Mouse (Mus musculus): ENCODE measurements around the gene Gnai3. TPM values are rescaled to one million over a fixed set of nuclear protein-coding genes. Genes with fewer than 3 reads are reported as not detected.

Gene Gnai3
- polyA plus RNA-seq, 1 experiment from 2014 or later, result 108 TPM

- Histone ChIP-seq H3K9me3 (ENCODE audit: control insufficient read depth, low read length) (no peaks in the 10 kb centered on the region), H3K36me3 (ENCODE audit: control insufficient read depth, insufficient read depth, low read length) (no peaks in the 10 kb centered on the region), H3K27me3 (ENCODE audit: control insufficient read depth, insufficient read depth, low read length) (no peaks in the 10 kb centered on the region), H3K9ac (replicated peaks; ENCODE audit: low read depth, low read length) (no peak overlapping the region), H3K4me1 (ENCODE audit: control insufficient read depth, insufficient read depth, low read length) (no peaks in the 10 kb centered on the region), H3K27ac (ENCODE audit: low read depth, low read length) (no peak overlapping the region), H3K4me2 (ENCODE audit: low read depth, low read length) (no peak overlapping the region), H3K4me3 (ENCODE audit: low read depth, low read length) (no peak overlapping the region)
- ATAC-seq (ENCODE audit: low read depth), result no peak
- WGBS, result 76% methylated on average over 6 of the region's 6 CpGs
Observed at GRCm38 (mm10) chr3:108093306-108093705, 52.6 kb downstream of the Gnai3 start.

- no peaks in the 10 kb centered on the region for H3K9me3 ChIP-seq (ENCODE audit: control insufficient read depth, low read length)
- H3K27me3 ChIP-seq (ENCODE audit: control insufficient read depth, insufficient read depth, low read length), result no peaks in the 10 kb centered on the region
- no peak within 1 kb of the TSS for H3K9ac ChIP-seq (replicated peaks; ENCODE audit: low read depth, low read length)
- 87% methylated on average over 15 of the region's 15 CpGs for WGBS
- H3K4me2 ChIP-seq (ENCODE audit: low read depth, low read length), result no peak within 1 kb of the TSS
- H3K27ac ChIP-seq (ENCODE audit: low read depth, low read length), result no peak within 1 kb of the TSS
- no peak within 1 kb of the TSS for H3K4me3 ChIP-seq (ENCODE audit: low read depth, low read length)
- no peaks in the 10 kb centered on the region for H3K4me1 ChIP-seq (ENCODE audit: control insufficient read depth, insufficient read depth, low read length)
- no peaks in the 10 kb centered on the region for H3K36me3 ChIP-seq (ENCODE audit: control insufficient read depth, insufficient read depth, low read length)
- no peak for ATAC-seq (ENCODE audit: low read depth)
Observed at GRCm38 (mm10) chr3:108092536-108093115, 53.3 kb downstream of the Gnai3 start, which contains the start of gene Gnat2. Gene Gnat2, plus strand, starts transcription at chr3:108092789.

- WGBS, result 73% methylated on average over 6 of the region's 6 CpGs
- ATAC-seq (ENCODE audit: low read depth), result no peak
Observed at GRCm38 (mm10) chr3:108092030-108092429, 53.9 kb downstream of the Gnai3 start.

GRCm38 (mm10) chr3:108090561-108090960 lies 55.4 kb downstream of the Gnai3 start:
- no peaks in the 10 kb centered on the region for H3K9me3 ChIP-seq (ENCODE audit: control insufficient read depth, low read length)
- no peak overlapping the region for H3K9ac ChIP-seq (replicated peaks; ENCODE audit: low read depth, low read length)
- H3K4me3 ChIP-seq (ENCODE audit: low read depth, low read length), result no peak overlapping the region
- H3K4me2 ChIP-seq (ENCODE audit: low read depth, low read length), result no peak overlapping the region
- H3K4me1 ChIP-seq (ENCODE audit: control insufficient read depth, insufficient read depth, low read length), result peaks cover 8% of the 10 kb centered on the region
- H3K27me3 ChIP-seq (ENCODE audit: control insufficient read depth, insufficient read depth, low read length), result no peaks in the 10 kb centered on the region
- ATAC-seq (ENCODE audit: low read depth), result no peak
- WGBS, result 83% methylated on average over 2 of the region's 2 CpGs
- H3K36me3 ChIP-seq (ENCODE audit: control insufficient read depth, insufficient read depth, low read length), result no peaks in the 10 kb centered on the region
- no peak overlapping the region for H3K27ac ChIP-seq (ENCODE audit: low read depth, low read length)

More at GRCm38 (mm10) chr3:108092030-108092429, 53.9 kb downstream of the Gnai3 start:
- H3K4me1 ChIP-seq (ENCODE audit: control insufficient read depth, insufficient read depth, low read length), result no peaks in the 10 kb centered on the region
- H3K27ac ChIP-seq (ENCODE audit: low read depth, low read length), result no peak overlapping the region
- H3K27me3 ChIP-seq (ENCODE audit: control insufficient read depth, insufficient read depth, low read length), result no peaks in the 10 kb centered on the region
- no peak overlapping the region for H3K4me2 ChIP-seq (ENCODE audit: low read depth, low read length)
- no peak overlapping the region for H3K4me3 ChIP-seq (ENCODE audit: low read depth, low read length)
- H3K9me3 ChIP-seq (ENCODE audit: control insufficient read depth, low read length), result no peaks in the 10 kb centered on the region
- no peaks in the 10 kb centered on the region for H3K36me3 ChIP-seq (ENCODE audit: control insufficient read depth, insufficient read depth, low read length)
- H3K9ac ChIP-seq (replicated peaks; ENCODE audit: low read depth, low read length), result no peak overlapping the region

- no peak overlapping the region for H3K4me3 ChIP-seq (ENCODE audit: low read depth, low read length)
- no peaks in the 10 kb centered on the region for H3K9me3 ChIP-seq (ENCODE audit: control insufficient read depth, low read length)
- WGBS, result 39% methylated on average over 2 of the region's 2 CpGs
- ATAC-seq (ENCODE audit: low read depth), result no peak
- no peak overlapping the region for H3K9ac ChIP-seq (replicated peaks; ENCODE audit: low read depth, low read length)
- H3K4me2 ChIP-seq (ENCODE audit: low read depth, low read length), result no peak overlapping the region
- H3K27ac ChIP-seq (ENCODE audit: low read depth, low read length), result no peak overlapping the region
- peaks cover 11% of the 10 kb centered on the region for H3K4me1 ChIP-seq (ENCODE audit: control insufficient read depth, insufficient read depth, low read length)
- no peaks in the 10 kb centered on the region for H3K36me3 ChIP-seq (ENCODE audit: control insufficient read depth, insufficient read depth, low read length)
- no peaks in the 10 kb centered on the region for H3K27me3 ChIP-seq (ENCODE audit: control insufficient read depth, insufficient read depth, low read length)
Observed at GRCm38 (mm10) chr3:108089916-108090315, 56.0 kb downstream of the Gnai3 start.

- Histone ChIP-seq H3K36me3 (ENCODE audit: control insufficient read depth, insufficient read depth, low read length) (no peaks in the 10 kb centered on the region), H3K4me3 (ENCODE audit: low read depth, low read length) (no peak overlapping the region), H3K9me3 (ENCODE audit: control insufficient read depth, low read length) (no peaks in the 10 kb centered on the region), H3K9ac (replicated peaks; ENCODE audit: low read depth, low read length) (no peak overlapping the region), H3K4me1 (ENCODE audit: control insufficient read depth, insufficient read depth, low read length) (peaks cover 20% of the 10 kb centered on the region), H3K4me2 (ENCODE audit: low read depth, low read length) (no peak overlapping the region), H3K27ac (ENCODE audit: low read depth, low read length) (no peak overlapping the region), H3K27me3 (ENCODE audit: control insufficient read depth, insufficient read depth, low read length) (no peaks in the 10 kb centered on the region)
- ATAC-seq (ENCODE audit: low read depth), result no peak
- 41% methylated on average over 5 of the region's 5 CpGs for WGBS
Observed at GRCm38 (mm10) chr3:108088842-108089380, 57.0 kb downstream of the Gnai3 start.

- Histone ChIP-seq H3K4me2 (ENCODE audit: low read depth, low read length) (no peak overlapping the region), H3K4me3 (ENCODE audit: low read depth, low read length) (no peak overlapping the region), H3K36me3 (ENCODE audit: control insufficient read depth, insufficient read depth, low read length) (no peaks in the 10 kb centered on the region), H3K27me3 (ENCODE audit: control insufficient read depth, insufficient read depth, low read length) (no peaks in the 10 kb centered on the region), H3K9ac (replicated peaks; ENCODE audit: low read depth, low read length) (no peak overlapping the region), H3K9me3 (ENCODE audit: control insufficient read depth, low read length) (no peaks in the 10 kb centered on the region), H3K4me1 (ENCODE audit: control insufficient read depth, insufficient read depth, low read length) (peaks cover 29% of the 10 kb centered on the region), H3K27ac (ENCODE audit: low read depth, low read length) (no peak overlapping the region)
- 73% methylated on average over 3 of the region's 3 CpGs for WGBS
- no peak for ATAC-seq (ENCODE audit: low read depth)
Observed at GRCm38 (mm10) chr3:108087329-108087728, 58.6 kb downstream of the Gnai3 start.

- whole genome bisulfite sequencing, result under 1% methylated on average over 29 of the region's 29 CpGs
- Histone ChIP-seq H3K9me3 (ENCODE audit: control insufficient read depth, low read length) (no peaks in the 10 kb centered on the region), H3K4me1 (ENCODE audit: control insufficient read depth, insufficient read depth, low read length) (peaks cover 32% of the 10 kb centered on the region), H3K4me3 (ENCODE audit: low read depth, low read length) (peak within 1 kb of the TSS; percentile 55), H3K27ac (ENCODE audit: low read depth, low read length) (peak within 1 kb of the TSS; percentile 79), H3K27me3 (ENCODE audit: control insufficient read depth, insufficient read depth, low read length) (no peaks in the 10 kb centered on the region), H3K4me2 (ENCODE audit: low read depth, low read length) (peak within 1 kb of the TSS; percentile 99), H3K9ac (replicated peaks; ENCODE audit: low read depth, low read length) (peak within 1 kb of the TSS; percentile 59), H3K36me3 (ENCODE audit: control insufficient read depth, insufficient read depth, low read length) (no peaks in the 10 kb centered on the region)
- ATAC-seq (ENCODE audit: low read depth), result no peak
Observed at GRCm38 (mm10) chr3:108086470-108086979, 59.4 kb downstream of the Gnai3 start, which contains the start of gene Ampd2. Gene Ampd2, minus strand, starts transcription at chr3:108086651.

GRCm38 (mm10) chr3:108085721-108086469 lies 60.1 kb downstream of the Gnai3 start:
- peak; percentile 62 for ATAC-seq (ENCODE audit: low read depth)
- Histone ChIP-seq H3K27ac (ENCODE audit: low read depth, low read length) (peak overlapping the region; percentile 79), H3K4me3 (ENCODE audit: low read depth, low read length) (peak overlapping the region; percentile 55), H3K4me1 (ENCODE audit: control insufficient read depth, insufficient read depth, low read length) (peaks cover 32% of the 10 kb centered on the region), H3K9me3 (ENCODE audit: control insufficient read depth, low read length) (no peaks in the 10 kb centered on the region), H3K4me2 (ENCODE audit: low read depth, low read length) (peak overlapping the region; percentile 99), H3K27me3 (ENCODE audit: control insufficient read depth, insufficient read depth, low read length) (no peaks in the 10 kb centered on the region), H3K9ac (replicated peaks; ENCODE audit: low read depth, low read length) (peak overlapping the region; percentile 59), H3K36me3 (ENCODE audit: control insufficient read depth, insufficient read depth, low read length) (no peaks in the 10 kb centered on the region)
- WGBS, result under 1% methylated on average over 31 of the region's 31 CpGs

Measured in neural tube, embryonic 14.5 days (tissue).